Mouse (Mus musculus): ENCODE measurements around the gene Olfr972.
"Not testable (repeated sequence)": the region's sequence is repeated elsewhere in the genome, so short reads cannot be mapped to it uniquely, and the experiment has no call there.

The Olfr972 gene

DNA sequence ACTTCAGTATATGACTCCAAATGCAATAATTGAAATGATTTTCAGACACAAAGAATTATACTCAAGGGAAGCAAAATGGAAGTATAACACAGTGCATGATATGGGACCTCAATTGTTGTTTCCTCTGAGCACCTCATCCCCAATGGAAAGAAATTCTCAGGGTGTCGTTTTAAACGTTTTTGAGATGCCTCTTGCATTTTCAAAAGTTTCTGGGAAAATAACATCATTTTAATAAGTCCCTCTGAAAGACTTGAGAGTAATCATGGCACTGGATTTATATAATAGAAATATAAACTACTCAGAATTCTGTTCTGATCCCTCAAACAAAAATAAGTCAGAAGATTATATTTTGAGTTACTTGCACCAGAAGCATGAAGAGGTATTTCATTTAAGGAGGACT is at the start of gene Olfr972:
TSS of gene Olfr972 (plus strand) at position 301 of the 400 bp plus-strand sequence.
- DNase-seq (ENCODE audit: low read depth, low spot score), result no peak

DNA sequence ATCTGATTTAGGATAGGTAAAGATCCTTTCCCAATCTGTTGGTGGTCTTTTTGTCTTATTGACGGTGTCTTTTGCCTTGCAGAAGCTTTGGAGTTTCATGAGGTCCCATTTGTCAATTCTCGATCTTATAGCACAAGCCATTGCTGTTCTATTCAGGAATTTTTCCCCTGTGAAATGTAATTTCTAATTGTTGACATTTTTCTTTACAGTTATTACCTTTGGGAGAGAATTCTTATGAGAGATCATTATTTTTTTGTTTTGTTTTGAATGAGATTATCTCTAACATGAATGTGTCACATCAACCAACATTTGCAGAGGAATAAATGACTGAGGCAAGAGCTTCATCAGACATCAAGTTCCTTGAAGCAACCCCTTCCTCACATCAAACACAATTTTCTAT is 29.6 kb upstream of the Olfr972 start, which contains the start of gene Olfr971:
TSS of gene Olfr971 (plus strand) at position 301 of the 400 bp plus-strand sequence.
- DNase-seq (ENCODE audit: low read depth, low spot score), result not testable (repeated sequence)

DNA sequence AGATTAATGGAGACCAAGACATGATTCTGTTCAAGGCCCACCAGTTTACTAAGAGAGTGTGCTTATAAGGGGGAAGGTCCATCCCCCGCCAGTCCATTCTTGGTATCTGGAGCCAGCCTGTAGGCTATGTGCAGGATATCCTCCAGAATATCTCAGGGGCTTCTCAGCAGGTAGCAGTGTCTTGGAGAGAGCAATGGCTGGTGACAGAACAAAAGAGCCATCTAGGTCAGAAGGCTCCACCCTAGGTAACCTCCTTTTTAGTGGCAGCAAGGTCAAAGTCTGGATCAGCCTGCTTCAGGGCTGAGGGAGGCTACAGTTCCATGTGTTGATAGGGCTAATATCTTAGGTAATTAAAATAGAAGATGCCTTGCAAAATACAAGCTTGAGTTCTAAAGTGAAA is 5.8 kb downstream of the Olfr972 start:
- DNase-seq (ENCODE audit: low read depth, low spot score), result not testable (repeated sequence)

DNA sequence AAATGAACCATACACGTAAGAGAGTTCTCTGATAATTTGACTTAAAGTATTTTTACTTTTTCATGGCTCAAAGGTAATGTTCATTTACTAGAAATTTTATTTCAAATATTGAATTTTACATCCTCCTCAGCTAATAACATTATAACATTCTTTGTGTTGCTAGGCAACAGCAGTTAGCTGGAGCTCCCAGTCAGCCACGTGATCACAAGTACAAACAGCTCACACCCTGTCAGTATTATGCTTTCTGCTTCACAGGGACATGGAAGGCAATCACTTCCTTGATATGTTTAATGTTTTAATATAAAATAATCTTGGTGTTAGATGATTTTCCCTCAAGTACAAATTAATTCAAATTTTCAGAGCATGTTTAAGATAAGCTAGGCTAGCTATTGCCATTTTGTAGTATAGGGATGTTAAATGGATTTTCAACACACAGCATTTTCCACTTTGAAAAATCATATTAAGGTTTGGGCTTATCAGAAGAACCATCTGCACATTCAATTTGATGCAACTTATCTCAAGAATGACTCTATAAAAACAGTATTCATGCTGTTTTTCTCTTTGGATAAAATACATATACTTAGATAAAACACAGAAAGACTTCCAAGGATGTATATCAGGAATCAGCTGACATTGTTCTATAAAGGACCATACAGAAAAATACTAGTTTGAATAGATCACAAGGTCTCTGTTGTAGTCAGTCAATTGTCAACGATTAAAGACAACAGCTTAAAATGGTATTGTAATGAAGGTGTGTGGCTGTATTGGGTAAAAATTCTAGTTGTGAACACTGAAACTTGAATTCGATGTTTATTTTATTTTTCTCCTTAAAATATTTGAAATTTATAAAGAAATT is 11.5 kb downstream of the Olfr972 start:
- DNase-seq (ENCODE audit: low read depth, low spot score), result not testable (repeated sequence)

DNA sequence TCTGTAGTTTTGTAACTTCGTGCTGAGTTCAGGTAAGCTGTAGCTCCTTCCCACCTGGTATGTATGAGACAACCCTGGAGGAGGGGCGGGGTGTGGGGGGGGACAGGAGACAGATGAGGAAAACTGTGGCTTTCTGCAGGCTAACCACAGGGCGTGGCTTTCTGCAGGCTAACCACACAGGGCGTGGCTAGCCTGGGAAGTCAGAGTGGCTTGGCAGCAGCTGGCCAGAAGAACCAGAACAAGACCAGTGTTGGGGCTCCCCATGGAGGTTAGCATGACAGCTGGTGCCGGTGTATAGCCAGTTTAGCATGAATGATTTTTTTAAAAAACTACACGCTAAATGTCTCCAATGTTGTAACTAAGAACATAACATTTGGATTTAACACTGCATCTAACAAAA is 38.9 kb downstream of the Olfr972 start:
- no peak for DNase-seq (ENCODE audit: low read depth, low spot score)

DNA sequence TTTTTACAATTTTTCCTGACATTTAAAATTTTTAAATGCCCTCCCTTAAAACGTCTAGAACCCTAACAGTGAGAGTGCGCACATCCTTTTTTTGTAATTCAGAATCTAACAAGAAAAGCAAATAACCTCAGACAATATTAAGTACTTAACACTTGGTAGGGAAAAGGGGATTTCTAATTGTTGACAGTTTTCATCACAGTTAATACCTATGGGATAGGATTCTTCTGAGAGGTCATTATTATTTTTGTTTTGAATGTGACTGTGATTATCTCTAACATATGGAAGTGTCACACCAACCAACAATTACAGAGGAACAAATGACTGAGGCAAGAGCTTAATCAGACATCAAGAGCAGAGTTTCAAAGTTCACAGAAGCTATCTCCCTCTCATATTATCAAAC is 40.8 kb downstream of the Olfr972 start, which contains the start of gene Olfr229:
TSS of gene Olfr229 (plus strand) at position 301 of the 400 bp plus-strand sequence.
- DNase-seq (ENCODE audit: low read depth, low spot score), result no peak

DNA sequence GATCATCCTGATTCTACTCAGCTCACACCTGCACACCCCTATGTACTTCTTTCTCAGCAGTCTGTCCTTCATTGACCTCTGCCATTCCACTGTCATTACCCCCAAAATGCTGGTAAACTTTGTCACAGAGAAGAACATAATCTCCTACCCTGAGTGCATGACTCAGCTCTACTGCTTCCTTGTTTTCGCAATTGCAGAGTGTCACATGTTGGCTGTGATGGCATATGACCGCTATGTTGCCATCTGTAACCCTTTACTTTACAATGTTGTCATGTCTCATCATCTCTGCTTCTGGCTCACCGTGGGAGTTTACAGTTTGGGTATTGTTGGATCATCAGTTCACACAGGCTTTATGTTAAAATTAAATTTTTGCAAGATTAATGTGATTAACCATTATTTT is 43.7 kb downstream of the Olfr972 start:
- DNase-seq (ENCODE audit: low read depth, low spot score), result no peak

Data from skeletal muscle tissue, adult 2 months (tissue).